Mouse (Mus musculus): ENCODE results near the gene BC049715.

The BC049715 gene

GRCm38 (mm10) chr6:136827516-136827880, at the start of gene BC049715:
BC049715 (plus strand) TSS chr6:136827626.
- TF ChIP-seq GATA4 (IDR thresholded peaks at IDR 0.05; ENCODE audit: insufficient replicate concordance, low read length) = no peak

DNA sequence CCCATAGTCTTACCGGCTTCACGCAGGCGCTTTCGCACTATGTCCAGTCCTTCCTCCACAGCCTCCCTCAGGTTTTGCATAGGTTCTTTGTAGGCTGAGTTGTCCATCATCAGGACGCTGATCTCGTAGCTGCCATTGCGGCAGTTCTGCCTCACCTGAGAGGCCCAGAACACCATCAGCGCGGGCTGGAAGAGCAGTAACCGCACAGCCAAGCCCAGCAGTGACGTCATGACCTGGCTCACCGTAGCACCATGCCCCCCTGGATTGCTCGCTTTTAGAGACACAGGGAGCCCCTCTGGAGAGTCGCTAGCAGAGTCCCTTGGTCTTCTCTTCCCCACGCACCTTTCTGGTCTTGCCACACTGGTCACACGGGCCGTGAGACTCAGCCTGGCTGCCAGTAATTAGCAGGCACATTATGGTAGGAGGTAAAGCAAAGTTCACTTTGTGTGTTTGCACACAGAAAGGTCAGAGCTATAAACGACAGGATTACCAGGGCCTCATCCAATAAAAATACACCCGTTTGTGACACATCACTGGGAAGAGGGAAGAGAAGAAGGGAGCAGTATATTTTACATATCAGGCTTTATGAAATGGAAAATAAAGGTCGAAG, 45.9 kb upstream of the BC049715 start, which contains the start of gene Gucy2c:
Gucy2c (minus strand) TSS at position 389 of the 610 bp plus-strand sequence.
- TF ChIP-seq GATA4 (IDR thresholded peaks at IDR 0.05; ENCODE audit: insufficient replicate concordance, low read length) = no peak

- no peak for TF ChIP-seq GATA4 (IDR thresholded peaks at IDR 0.05; ENCODE audit: insufficient replicate concordance, low read length)
Observed at GRCm38 (mm10) chr6:136782146-136782545, 45.3 kb upstream of the BC049715 start.

DNA sequence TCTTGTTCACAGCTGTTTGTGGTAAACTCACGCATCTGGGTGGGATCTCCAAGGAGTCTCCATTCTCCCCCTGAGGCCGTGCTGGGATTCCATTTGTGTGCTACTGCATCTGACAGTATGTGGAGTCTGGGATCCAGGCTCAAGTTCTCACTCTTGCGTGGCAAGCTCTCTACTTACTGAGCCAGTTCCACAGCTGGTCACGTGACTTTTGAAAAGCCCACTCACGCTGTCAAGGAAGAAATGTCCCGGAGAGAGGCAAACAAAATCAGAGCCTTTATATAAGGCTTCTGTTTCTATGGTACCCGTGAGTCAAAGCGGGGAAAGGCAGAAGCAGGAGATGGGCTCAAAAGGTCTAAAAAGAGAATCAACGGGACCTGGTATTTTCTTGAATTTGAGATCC, 44.7 kb upstream of the BC049715 start:
- TF ChIP-seq GATA4 (IDR thresholded peaks at IDR 0.05; ENCODE audit: insufficient replicate concordance, low read length) = no peak

GRCm38 (mm10) chr6:136789391-136789971, 37.9 kb upstream of the BC049715 start:
- TF ChIP-seq GATA4 (IDR thresholded peaks at IDR 0.05; ENCODE audit: insufficient replicate concordance, low read length) = no peak

GRCm38 (mm10) chr6:136792884-136793758, 34.3 kb upstream of the BC049715 start:
- TF ChIP-seq GATA4 (IDR thresholded peaks at IDR 0.05; ENCODE audit: insufficient replicate concordance, low read length) = no peak

DNA sequence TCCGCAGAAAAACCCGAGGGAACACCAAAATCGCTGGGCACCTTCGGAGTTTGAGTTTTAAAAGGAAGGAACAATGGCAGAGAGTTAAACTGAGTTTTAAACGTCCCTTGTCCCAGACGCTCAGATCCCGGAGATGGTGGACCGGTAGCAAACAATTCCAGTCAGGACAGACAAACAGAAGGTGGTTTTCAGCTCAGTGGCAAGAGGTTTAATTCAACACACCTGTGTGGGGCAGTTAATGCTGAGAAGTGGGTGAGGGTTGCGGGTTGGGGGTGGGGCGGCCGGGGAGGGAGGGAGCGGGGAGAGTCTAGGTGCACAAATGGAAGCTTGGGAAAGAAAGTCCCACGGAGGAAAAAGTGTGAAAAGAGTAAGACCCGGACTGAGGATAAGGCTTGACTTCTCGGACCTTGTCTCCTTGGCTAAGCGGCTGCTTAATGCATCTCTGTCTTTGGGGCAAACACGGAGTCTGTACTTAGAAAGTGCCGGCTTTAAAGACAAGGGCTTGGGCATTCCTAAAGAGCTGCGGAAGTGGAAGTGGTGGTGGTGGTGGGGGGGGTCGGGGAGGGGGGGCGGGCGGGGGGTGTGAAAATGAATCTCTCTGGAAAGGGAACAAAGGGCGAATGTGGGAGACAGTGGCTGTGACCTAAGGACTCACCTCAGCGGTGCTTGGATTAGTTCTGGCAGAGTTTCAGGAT, 33.4 kb upstream of the BC049715 start:
- TF ChIP-seq GATA4 (IDR thresholded peaks at IDR 0.05; ENCODE audit: insufficient replicate concordance, low read length) = no peak

DNA sequence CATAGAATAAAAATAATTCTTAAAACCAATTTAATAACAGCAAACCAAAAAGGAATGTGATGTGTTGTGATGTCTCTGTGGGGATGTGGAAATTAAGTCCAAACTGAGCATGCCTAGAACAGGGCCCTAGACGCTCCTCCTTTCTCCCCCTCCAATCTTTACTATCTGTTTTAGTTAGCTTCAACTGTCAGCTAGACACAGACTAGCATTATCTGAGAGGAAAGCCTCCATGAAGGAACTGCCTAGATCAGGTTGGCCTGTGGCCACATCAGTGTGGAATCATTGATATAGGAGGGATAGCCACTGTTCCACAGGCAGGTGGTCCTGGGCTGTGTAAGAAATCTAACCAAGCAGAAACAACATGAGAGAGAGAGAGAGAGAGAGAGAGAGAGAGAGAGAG, 32.3 kb upstream of the BC049715 start:
- no peak for TF ChIP-seq GATA4 (IDR thresholded peaks at IDR 0.05; ENCODE audit: insufficient replicate concordance, low read length)

- TF ChIP-seq GATA4 (IDR thresholded peaks at IDR 0.05; ENCODE audit: insufficient replicate concordance, low read length) = no peak
Observed at GRCm38 (mm10) chr6:136795850-136796249, 31.6 kb upstream of the BC049715 start.

GRCm38 (mm10) chr6:136800710-136801109, 26.7 kb upstream of the BC049715 start:
- TF ChIP-seq GATA4 (IDR thresholded peaks at IDR 0.05; ENCODE audit: insufficient replicate concordance, low read length) = no peak

DNA sequence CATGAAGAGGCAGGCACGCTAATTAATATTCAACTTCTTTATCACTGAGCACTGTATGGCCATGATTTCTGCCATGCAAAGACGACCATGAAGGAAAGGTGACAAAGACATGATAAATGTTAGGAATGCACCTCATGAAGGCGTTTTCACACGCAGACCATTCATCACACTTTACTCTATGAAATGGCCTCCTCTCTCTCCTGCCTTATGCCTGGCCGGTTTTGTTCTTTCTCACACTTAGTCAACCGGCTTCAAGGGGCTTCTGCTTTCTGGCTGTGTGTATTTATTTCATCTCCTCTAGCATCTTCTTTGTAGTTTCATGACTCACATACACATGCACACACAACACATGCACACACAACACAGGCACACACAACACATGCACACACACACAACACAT, 26.2 kb upstream of the BC049715 start:
- TF ChIP-seq GATA4 (IDR thresholded peaks at IDR 0.05; ENCODE audit: insufficient replicate concordance, low read length) = no peak

GRCm38 (mm10) chr6:136803093-136803738, 24.2 kb upstream of the BC049715 start:
- TF ChIP-seq GATA4 (IDR thresholded peaks at IDR 0.05; ENCODE audit: insufficient replicate concordance, low read length) = no peak

- TF ChIP-seq GATA4 (IDR thresholded peaks at IDR 0.05; ENCODE audit: insufficient replicate concordance, low read length) = no peak; the same call in 1 of the 2 replicates
Observed at GRCm38 (mm10) chr6:136803739-136804633, 23.4 kb upstream of the BC049715 start, which contains the start of gene Hist4h4. Hist4h4 (minus strand) TSS chr6:136804415.
